12 mouse cellular contexts compared by ENCODE assay signal in the genomic region with DNA sequence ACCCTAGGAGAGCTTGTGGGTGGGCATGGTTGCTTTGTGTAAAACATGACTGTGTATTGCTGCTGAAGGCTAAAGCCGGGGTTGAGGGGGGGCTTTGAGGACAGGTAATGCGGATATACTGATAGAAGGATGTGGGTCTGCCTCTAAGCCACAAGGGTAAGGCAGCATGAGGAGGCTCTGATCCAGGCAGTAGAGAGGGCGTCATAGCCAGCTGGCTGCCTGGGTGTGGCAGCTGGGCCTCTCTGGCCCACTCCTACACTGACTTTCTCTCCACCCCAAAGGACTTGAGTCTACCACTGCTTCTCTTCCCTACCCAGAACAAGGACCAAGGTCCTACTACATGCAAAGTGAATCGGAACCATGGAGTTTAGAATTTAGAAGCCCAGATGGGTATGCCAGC. TPM values are rescaled to one million over a fixed set of nuclear protein-coding genes. Genes with fewer than 3 reads are reported as not detected.
DNase-seq lines count a peak whose midpoint lies in the region; ATAC-seq and TF ChIP-seq lines count a peak whose summit lies in the region.
"Had no signal": no experiment of that assay in that cellular context is flagged by ENCODE, and none has a peak within 500 bp of the region (broad histone marks: within the 10 kb centered on the region; RNA-seq: fewer than 3 reads in every experiment).

No protein-coding gene starts in this region.

- no peak overlapping the region; the same call in 1 of the 2 replicates for H3K9ac ChIP-seq in heart, embryonic 16.5 days (ENCODE audit: low read length)
- peak overlapping the region; percentile 59 for H3K9ac ChIP-seq in lung, embryonic 14.5 days
- no peak overlapping the region for H3K9ac ChIP-seq in stomach, embryonic 14.5 days (replicated peaks; ENCODE audit: low read depth, low read length)

- intact Hi-C loops in heart, postnatal 14 days (cut with DNase I): no loop called here

- no peaks in the 10 kb centered on the region for H3K4me1 ChIP-seq in heart, embryonic 16.5 days (ENCODE audit: control insufficient read depth, insufficient read depth, low read length)
- no peaks in the 10 kb centered on the region; the same call in 1 of the 2 replicates for H3K4me1 ChIP-seq in lung, embryonic 14.5 days (ENCODE audit: insufficient read depth)
- peaks cover 9% of the 10 kb centered on the region; the same call in 1 of the 2 replicates for H3K4me1 ChIP-seq in embryonic fibroblast, embryonic 13.5 days (ENCODE audit: control insufficient read depth, insufficient read depth, low read length)
- H3K4me1 ChIP-seq in stomach, embryonic 14.5 days (ENCODE audit: control insufficient read depth, insufficient read depth, low read length): 0 out of 2 replicates have a peak, but pooled peaks cover 6% of the 10 kb centered on the region

- no peak for TF ChIP-seq CTCF in lung, embryonic 14.5 days (IDR thresholded peaks at IDR 0.05; ENCODE audit: low read depth)
- no peak for TF ChIP-seq CTCF in embryonic fibroblast, embryonic 13.5 days (IDR thresholded peaks at IDR 0.05; ENCODE audit: borderline replicate concordance, insufficient read depth, low read length)

- H3K4me2 ChIP-seq in heart, embryonic 16.5 days (ENCODE audit: low read depth, low read length): peak overlapping the region; percentile 52
- H3K4me2 ChIP-seq in lung, embryonic 14.5 days: peak overlapping the region; percentile 61
- peak overlapping the region; percentile 49; the same call in 1 of the 2 replicates for H3K4me2 ChIP-seq in stomach, embryonic 14.5 days (replicated peaks; ENCODE audit: low read depth, low read length)

- TF ChIP-seq POLR2A in embryonic fibroblast, embryonic 13.5 days (IDR thresholded peaks at IDR 0.05; ENCODE audit: low read depth, low read length): no peak

- no peaks in the 10 kb centered on the region for H3K9me3 ChIP-seq in heart, embryonic 16.5 days (replicated peaks; ENCODE audit: control insufficient read depth, low read length)
- H3K9me3 ChIP-seq in lung, embryonic 14.5 days (ENCODE audit: low read depth, low read length): no peaks in the 10 kb centered on the region
- H3K9me3 ChIP-seq in stomach, embryonic 14.5 days (ENCODE audit: control insufficient read depth, low read depth, low read length): no peaks in the 10 kb centered on the region

- H3K36me3 ChIP-seq in heart, embryonic 16.5 days (ENCODE audit: control insufficient read depth, insufficient read depth): no peaks in the 10 kb centered on the region
- no peaks in the 10 kb centered on the region for H3K36me3 ChIP-seq in lung, embryonic 14.5 days (ENCODE audit: insufficient read depth)
- no peaks in the 10 kb centered on the region for H3K36me3 ChIP-seq in stomach, embryonic 14.5 days (ENCODE audit: control insufficient read depth, insufficient read depth, low read length)

- no peak for DNase-seq in heart, postnatal 14 days
- no peak for DNase-seq in lung, embryonic 14.5 days
- DNase-seq in lung, postnatal 4 days: no peak
- DNase-seq in retina, postnatal 1 day: no peak
- DNase-seq in frontal cortex, postnatal 14 days (ENCODE audit: low spot score in 2 of 2): no peak
- DNase-seq: kidney, postnatal 14 days had no signal

- no peak for ATAC-seq in heart, embryonic 16.5 days (replicated peaks; ENCODE audit: extremely low read depth, insufficient read depth, low FRiP score)
- ATAC-seq in lung, embryonic 14.5 days (ENCODE audit: insufficient read depth): no peak
- no peak for ATAC-seq in stomach, embryonic 14.5 days (ENCODE audit: insufficient number of reproducible peaks, insufficient read depth, low FRiP score, low read depth)

- peaks cover 6% of the 10 kb centered on the region; the same call in 1 of the 2 replicates for H3K27me3 ChIP-seq in heart, embryonic 16.5 days (ENCODE audit: control insufficient read depth, insufficient read depth, low read length)
- H3K27me3 ChIP-seq in lung, embryonic 14.5 days (ENCODE audit: insufficient read depth, low read length): no peaks in the 10 kb centered on the region
- no peaks in the 10 kb centered on the region for H3K27me3 ChIP-seq in stomach, embryonic 14.5 days (ENCODE audit: control insufficient read depth, insufficient read depth, low read length)
- H3K27me3 ChIP-seq: CH12.LX had no signal

- H3K4me3 ChIP-seq in heart, embryonic 16.5 days (ENCODE audit: low read length): peak overlapping the region; percentile 47
- peak overlapping the region; percentile 44 for H3K4me3 ChIP-seq in lung, embryonic 14.5 days (ENCODE audit: low read depth, low read length)
- H3K4me3 ChIP-seq in embryonic fibroblast, embryonic 13.5 days (ENCODE audit: insufficient read depth, low read length): peak overlapping the region; percentile 69
- 0 out of 2 replicates have a peak overlapping the region, but pooled peaks have one; percentile 27 for H3K4me3 ChIP-seq in stomach, embryonic 14.5 days (ENCODE audit: low read depth, low read length)

- 72% methylated on average over 4 of the region's 4 CpGs for WGBS in heart, embryonic 16.5 days
- 77% methylated on average over 4 of the region's 4 CpGs for WGBS in lung, embryonic 14.5 days
- 85% methylated on average over 4 of the region's 4 CpGs for WGBS in stomach, embryonic 14.5 days

- no peak overlapping the region for H3K27ac ChIP-seq in heart, embryonic 16.5 days (ENCODE audit: low read length)
- no peak overlapping the region for H3K27ac ChIP-seq in lung, embryonic 14.5 days (ENCODE audit: low read depth)
- peak overlapping the region; percentile 89 for H3K27ac ChIP-seq in embryonic fibroblast, embryonic 13.5 days (ENCODE audit: insufficient read depth, low read length)
- no peak overlapping the region for H3K27ac ChIP-seq in stomach, embryonic 14.5 days (ENCODE audit: low read length)

RNA-seq across cellular contexts. Expression of gene Bgn, which starts 1.5 kb away (rescaled TPM):
- 98.9 and 99.9 TPM in 2 replicates for polyA plus RNA-seq in heart, embryonic 16.5 days (2015; fragmentation: Nextera tagmentation; extraction: Ambion mirVana)
- total RNA-seq in heart, postnatal 14 days (2021): 100 to 1,000 TPM; 216 to 248 TPM
- 192 and 196 TPM in 2 replicates for polyA plus RNA-seq in lung, embryonic 14.5 days (2014; fragmentation: Nextera tagmentation; extraction: Ambion mirVana)
- polyA plus RNA-seq in embryonic fibroblast, embryonic 13.5 days (2011; ENCODE audit: insufficient read length, low read depth, missing spikeins): 6,335 and 6,763 TPM in 2 replicates
- polyA plus RNA-seq in stomach, embryonic 14.5 days (2014; fragmentation: Nextera tagmentation; extraction: Ambion mirVana): 95.7 and 104 TPM in 2 replicates
- total RNA-seq: CH12.LX had no signal

RNA-seq across cellular contexts. Expression of gene Atp2b3, which starts 18.0 kb away (rescaled TPM):
- polyA plus RNA-seq in heart, embryonic 16.5 days (2015; fragmentation: Nextera tagmentation; extraction: Ambion mirVana): 0.14 and 0.22 TPM in 2 replicates
- total RNA-seq in heart, postnatal 14 days (2021): under 1 TPM in 1 of 2 experiments, not detected in 1; 0.14 TPM
- polyA plus RNA-seq in lung, embryonic 14.5 days (2014; fragmentation: Nextera tagmentation; extraction: Ambion mirVana): 0.05 TPM in 1 of 2 replicates, not detected in the other
- polyA plus RNA-seq in embryonic fibroblast, embryonic 13.5 days (2011; ENCODE audit: insufficient read length, low read depth, missing spikeins): not detected in 2 replicates
- 0.36 and 0.38 TPM in 2 replicates for polyA plus RNA-seq in stomach, embryonic 14.5 days (2014; fragmentation: Nextera tagmentation; extraction: Ambion mirVana)
- total RNA-seq: CH12.LX; megakaryocyte progenitor cell, adult 5-6 weeks had no signal

RNA-seq across cellular contexts. Expression of gene Haus7, which starts 26.0 kb away (rescaled TPM):
- polyA plus RNA-seq in heart, embryonic 16.5 days (2015; fragmentation: Nextera tagmentation; extraction: Ambion mirVana): 40.2 and 42.3 TPM in 2 replicates
- total RNA-seq in heart, postnatal 14 days (2021): 1 to 10 TPM; 8.3 to 8.8 TPM
- polyA plus RNA-seq in lung, embryonic 14.5 days (2014; fragmentation: Nextera tagmentation; extraction: Ambion mirVana): 68.8 and 76.3 TPM in 2 replicates
- 25.2 and 33.5 TPM in 2 replicates for polyA plus RNA-seq in embryonic fibroblast, embryonic 13.5 days (2011; ENCODE audit: insufficient read length, low read depth, missing spikeins)
- 50.1 and 57.5 TPM in 2 replicates for polyA plus RNA-seq in stomach, embryonic 14.5 days (2014; fragmentation: Nextera tagmentation; extraction: Ambion mirVana)

RNA-seq across cellular contexts. Expression of gene Trex2, which starts 49.7 kb away (rescaled TPM):
- polyA plus RNA-seq in heart, embryonic 16.5 days (2015; fragmentation: Nextera tagmentation; extraction: Ambion mirVana): not detected in 2 replicates
- total RNA-seq in heart, postnatal 14 days (2021): not detected
- 0.18 TPM in 1 of 2 replicates, not detected in the other for polyA plus RNA-seq in lung, embryonic 14.5 days (2014; fragmentation: Nextera tagmentation; extraction: Ambion mirVana)
- not detected in 2 replicates for polyA plus RNA-seq in embryonic fibroblast, embryonic 13.5 days (2011; ENCODE audit: insufficient read length, low read depth, missing spikeins)
- 0.25 TPM in 1 of 2 replicates, not detected in the other for polyA plus RNA-seq in stomach, embryonic 14.5 days (2014; fragmentation: Nextera tagmentation; extraction: Ambion mirVana)
- total RNA-seq: CH12.LX; left cerebral cortex, adult 18-20 months; megakaryocyte progenitor cell, adult 5-6 weeks had no signal

Comparison
In these comparisons a context has a peak if more than half of its experiments do, and no peak if none do; other contexts are left out.
1. RNA of gene Bgn, which starts 1.5 kb away (polyA plus RNA-seq): 6,335 to 6,763 TPM in embryonic fibroblast, embryonic 13.5 days; 192 to 196 TPM in lung, embryonic 14.5 days, 98.9 to 99.9 TPM in heart, embryonic 16.5 days and 95.7 to 104 TPM in stomach, embryonic 14.5 days; every median in the first group is over 10 times any median in the second.
2. Peak in every context shown above with its lines, with median percentiles within 50 percentile points of each other: H3K4me2 ChIP-seq and H3K4me3 ChIP-seq.